Mouse (Mus musculus) ES-Bruce4 (cell line): ENCODE data around the gene Trex1. TPM values are rescaled to one million over a fixed set of nuclear protein-coding genes. Genes with fewer than 3 reads are reported as not detected.
A peak's percentile ranks its signal among the peaks of the same experiment; 100 is the strongest.

Source experiments
- H3K27ac ChIP-seq: 2 replicates; pipeline ENCODE4 v1.5.1; 2012; ENCODE audit warnings: low read length, inconsistent platforms; ENCODE audit not compliant: insufficient read depth
- H3K27me3 ChIP-seq: 2 replicates; pipeline ENCODE4 v1.6.1; 2012; ENCODE audit warnings: mild to moderate bottlenecking, low read length, inconsistent platforms; ENCODE audit not compliant: control insufficient read depth, poor library complexity, insufficient read depth, severe bottlenecking
- H3K36me3 ChIP-seq: 2 replicates; pipeline ENCODE4 v1.6.1; 2012; ENCODE audit warnings: inconsistent platforms, mild to moderate bottlenecking, low read length, moderate library complexity; ENCODE audit not compliant: control insufficient read depth, poor library complexity, insufficient read depth, severe bottlenecking
- H3K4me1 ChIP-seq: one replicate; pipeline ENCODE4 v1.8.1; 2011; ENCODE audit warnings: low read length; ENCODE audit not compliant: control insufficient read depth, insufficient read depth
- H3K4me3 ChIP-seq: 2 replicates; pipeline ENCODE4 v1.5.1; 2011; ENCODE audit warnings: low read depth, mild to moderate bottlenecking, low read length
- H3K9ac ChIP-seq: 2 replicates; pipeline ENCODE4 v1.6.1; 2012; ENCODE audit warnings: low read depth, mild to moderate bottlenecking, inconsistent platforms; ENCODE audit not compliant: poor library complexity, severe bottlenecking
- H3K9me3 ChIP-seq: replicated peaks from 2 replicates; pipeline ENCODE4 v1.6.1; 2012; ENCODE audit warnings: mild to moderate bottlenecking, low read length, inconsistent platforms; ENCODE audit not compliant: control insufficient read depth, poor library complexity, insufficient read depth, severe bottlenecking
- CTCF ChIP-seq: IDR thresholded peaks from one replicate; pipeline ENCODE4 v1.8.1; 2011; ENCODE audit warnings: low read depth, low read length
- EP300 ChIP-seq: IDR thresholded peaks from 2 replicates; pipeline ENCODE4 v1.6.1; 2011; ENCODE audit warnings: low read depth, low read length; ENCODE audit not compliant: insufficient read depth
- POLR2A ChIP-seq: IDR thresholded peaks from one replicate; pipeline ENCODE4 v1.8.1; 2011; ENCODE audit warnings: low read length; ENCODE audit not compliant: insufficient read depth
- polyA plus RNA-seq: library from polyadenylated mRNA; stranded (reverse); fragments of >200 nt; gene quantifications from 2 replicates; pipeline ENCODE4 v1.2.4, GENCODE M21; 2011; ENCODE audit warnings: low read depth; ENCODE audit not compliant: missing spikeins, insufficient read depth, insufficient read length

Trex1 gene
- 2.4 TPM in 1 of 2 replicates, not detected in the other for polyA plus RNA-seq

DNA sequence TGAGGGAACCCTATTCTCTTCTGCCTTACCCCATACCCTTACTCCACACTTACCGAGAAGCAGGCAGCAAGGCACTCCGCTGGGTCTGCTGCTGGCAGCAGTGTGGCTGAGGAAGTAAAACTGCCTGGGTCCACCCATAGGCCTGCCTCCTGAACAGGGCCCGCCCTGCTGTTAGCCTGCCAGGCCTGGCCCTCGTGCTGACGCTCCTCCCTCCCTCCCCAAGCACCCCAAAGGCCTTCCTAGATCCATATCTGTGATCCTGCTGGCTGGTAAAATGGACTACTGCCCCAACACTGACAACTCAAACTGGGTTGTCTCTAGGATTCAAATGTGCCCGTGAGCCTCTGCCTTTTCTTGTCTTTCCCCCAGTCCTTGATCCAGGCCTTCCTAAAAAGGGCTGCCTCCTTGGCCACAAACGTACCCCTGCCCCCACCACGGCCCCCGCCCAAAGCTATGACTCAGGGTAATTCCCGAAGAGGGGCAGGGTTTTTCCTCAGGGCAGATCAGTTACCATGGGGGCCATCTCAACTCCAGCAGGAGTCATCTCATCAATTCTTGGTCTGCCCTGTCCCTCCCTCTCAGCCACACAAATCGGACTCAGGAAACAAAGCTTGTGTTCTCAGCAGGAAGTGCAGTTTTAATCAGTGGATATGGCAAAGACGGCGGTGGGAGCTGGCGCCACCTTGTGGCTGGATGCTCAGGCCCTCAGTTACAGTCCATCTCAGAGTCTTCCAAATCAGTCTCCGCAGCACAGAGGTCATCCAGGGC, at the start of gene Trex1:
Gene Trex1 (minus strand): TSS at position 599 of the 768 bp plus-strand sequence.
- Histone ChIP-seq H3K4me3 (peak within 1 kb of the TSS; percentile 38), H3K9ac (peak within 1 kb of the TSS; percentile 32), H3K36me3 (peaks cover 11% of the 10 kb centered on the region), H3K9me3 (no peaks in the 10 kb centered on the region), H3K27me3 (no peaks in the 10 kb centered on the region), H3K27ac (peak within 1 kb of the TSS; percentile 76), H3K4me1 (no peaks in the 10 kb centered on the region)
- TF ChIP-seq EP300 (peak; percentile 63; the same call in 1 of the 2 replicates), CTCF (peak; percentile 94), POLR2A (no peak)

- no peak overlapping the region for H3K27ac ChIP-seq
- no peak overlapping the region for H3K4me3 ChIP-seq
- no peaks in the 10 kb centered on the region for H3K4me1 ChIP-seq
- H3K9ac ChIP-seq, result no peak overlapping the region
- H3K27me3 ChIP-seq, result no peaks in the 10 kb centered on the region
- no peak for TF ChIP-seq CTCF
- no peak for TF ChIP-seq EP300
- no peak for TF ChIP-seq POLR2A
- H3K9me3 ChIP-seq, result peaks cover 6% of the 10 kb centered on the region; the same call in 1 of the 2 replicates
- H3K36me3 ChIP-seq, result 0 out of 2 replicates have a peak, but pooled peaks cover 3% of the 10 kb centered on the region
Observed at GRCm38 (mm10) chr9:109107341-109107740, 47.8 kb upstream of the Trex1 start.

DNA sequence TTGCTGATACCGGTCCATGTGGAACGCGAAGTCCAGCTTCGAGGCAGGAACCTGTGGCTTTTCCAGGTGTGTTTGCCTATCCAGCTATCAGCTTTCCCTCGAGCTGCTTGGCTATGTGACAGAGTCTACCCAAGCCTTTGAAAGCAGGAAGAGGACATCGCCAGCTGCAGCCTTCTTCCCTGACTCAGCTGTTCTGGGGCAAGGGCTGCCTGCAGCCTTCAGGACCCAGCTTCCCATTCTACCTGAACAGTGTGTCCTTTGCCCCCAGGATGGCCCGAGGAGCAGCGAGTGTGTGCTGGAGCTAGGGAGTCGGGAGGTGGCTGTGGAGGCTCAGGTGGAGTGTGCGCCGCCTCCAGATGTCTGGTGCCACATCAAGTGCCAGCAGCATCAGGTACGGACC, 46.1 kb upstream of the Trex1 start:
- Histone ChIP-seq H3K27me3 (no peaks in the 10 kb centered on the region), H3K4me3 (no peak overlapping the region), H3K9ac (no peak overlapping the region), H3K36me3 (0 out of 2 replicates have a peak, but pooled peaks cover 3% of the 10 kb centered on the region), H3K27ac (no peak overlapping the region), H3K4me1 (no peaks in the 10 kb centered on the region), H3K9me3 (peaks cover 6% of the 10 kb centered on the region; the same call in 1 of the 2 replicates)
- TF ChIP-seq EP300, result no peak
- TF ChIP-seq CTCF, result no peak
- no peak for TF ChIP-seq POLR2A

- Histone ChIP-seq H3K36me3 (0 out of 2 replicates have a peak, but pooled peaks cover 3% of the 10 kb centered on the region), H3K27me3 (no peaks in the 10 kb centered on the region), H3K9ac (no peak overlapping the region), H3K9me3 (peaks cover 6% of the 10 kb centered on the region; the same call in 1 of the 2 replicates), H3K4me1 (no peaks in the 10 kb centered on the region), H3K4me3 (no peak overlapping the region), H3K27ac (no peak overlapping the region)
- TF ChIP-seq POLR2A, result no peak
- no peak for TF ChIP-seq EP300
Observed at GRCm38 (mm10) chr9:109105011-109105410, 45.5 kb upstream of the Trex1 start.

DNA sequence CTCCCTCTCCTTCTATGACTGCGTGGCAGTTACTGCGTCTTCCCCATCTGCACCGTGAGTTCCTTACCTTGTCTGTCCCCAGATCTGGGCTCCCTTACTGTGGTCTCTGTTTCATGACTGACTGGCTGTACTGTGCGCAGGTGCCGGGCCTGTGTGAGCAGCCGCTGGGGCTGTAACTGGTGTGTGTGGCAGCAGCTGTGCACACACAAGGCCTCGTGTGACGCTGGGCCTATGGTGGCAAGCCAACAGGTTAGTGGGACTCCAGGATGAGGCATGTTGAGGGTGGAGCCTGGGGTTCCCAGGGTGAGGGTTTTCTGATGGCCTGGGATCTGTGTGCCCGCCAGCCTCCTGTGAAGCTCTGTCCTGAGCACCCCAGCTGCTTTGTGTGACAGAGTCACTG, 44.5 kb upstream of the Trex1 start:
- H3K36me3 ChIP-seq, result no peaks in the 10 kb centered on the region
- H3K4me3 ChIP-seq, result no peak overlapping the region
- TF ChIP-seq EP300 (no peak), CTCF (no peak), POLR2A (no peak)
- no peak overlapping the region for H3K9ac ChIP-seq
- H3K9me3 ChIP-seq, result no peaks in the 10 kb centered on the region
- no peak overlapping the region for H3K27ac ChIP-seq
- H3K27me3 ChIP-seq, result no peaks in the 10 kb centered on the region
- H3K4me1 ChIP-seq, result no peaks in the 10 kb centered on the region

GRCm38 (mm10) chr9:109103250-109103649, 43.7 kb upstream of the Trex1 start:
- no peak overlapping the region for H3K4me3 ChIP-seq
- no peak overlapping the region for H3K27ac ChIP-seq
- H3K4me1 ChIP-seq, result no peaks in the 10 kb centered on the region
- H3K36me3 ChIP-seq, result no peaks in the 10 kb centered on the region
- no peaks in the 10 kb centered on the region for H3K9me3 ChIP-seq
- TF ChIP-seq CTCF (no peak), POLR2A (no peak), EP300 (no peak)
- no peaks in the 10 kb centered on the region for H3K27me3 ChIP-seq
- H3K9ac ChIP-seq, result no peak overlapping the region
